Mouse (Mus musculus): ENCODE measurements around the gene Appl1. TPM values are rescaled to one million over a fixed set of nuclear protein-coding genes. Genes with fewer than 3 reads are reported as not detected.
"Not testable (repeated sequence)": the region's sequence is repeated elsewhere in the genome, so short reads cannot be mapped to it uniquely, and the experiment has no call there.

Appl1 gene
- polyA plus RNA-seq, 1 experiment from 2014 or later = 51.3 TPM

DNA sequence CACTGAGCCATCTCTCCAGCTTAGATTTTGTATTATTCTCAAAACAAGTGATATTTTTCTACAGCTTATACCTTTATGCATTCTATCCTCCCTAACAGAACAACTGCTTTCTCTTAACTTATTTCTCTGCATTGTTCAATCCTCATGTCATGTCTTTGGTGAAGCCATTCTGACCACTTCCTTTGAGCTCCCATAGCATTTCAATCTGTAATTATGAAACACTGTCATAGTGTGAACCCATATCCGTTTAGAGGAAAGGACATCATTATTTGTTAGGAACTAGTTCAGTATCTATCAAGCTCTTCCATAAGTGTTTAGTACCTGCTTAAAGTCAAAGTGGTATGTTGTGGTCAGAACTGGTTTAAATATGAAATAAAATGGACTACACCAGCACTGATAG is 10.5 kb downstream of the Appl1 start:
- H3K4me2 ChIP-seq (replicated peaks) = no peak overlapping the region
- H3K9ac ChIP-seq = no peak overlapping the region
- WGBS = 83% methylated on average over 1 of the region's 1 CpGs
- H3K27me3 ChIP-seq = no peaks in the 10 kb centered on the region
- no peak overlapping the region for H3K27ac ChIP-seq
- H3K4me1 ChIP-seq = no peaks in the 10 kb centered on the region
- H3K36me3 ChIP-seq = peaks cover 17% of the 10 kb centered on the region; the same call in 1 of the 2 replicates
- H3K4me3 ChIP-seq = no peak overlapping the region
- no peak for ATAC-seq (ENCODE audit: insufficient number of reproducible peaks, insufficient read depth, low FRiP score, low TSS enrichment)
- no peaks in the 10 kb centered on the region for H3K9me3 ChIP-seq

- peaks cover 18% of the 10 kb centered on the region; the same call in 1 of the 2 replicates for H3K36me3 ChIP-seq
- ATAC-seq (ENCODE audit: insufficient number of reproducible peaks, insufficient read depth, low FRiP score, low TSS enrichment); H3K4me1 ChIP-seq; H3K27ac ChIP-seq; H3K4me2 ChIP-seq (replicated peaks); H3K9me3 ChIP-seq; H3K4me3 ChIP-seq; H3K9ac ChIP-seq; H3K27me3 ChIP-seq: not testable (repeated sequence)
- WGBS = 90% methylated on average over 2 of the region's 2 CpGs
Measured at GRCm38 (mm10) chr14:26956139-26956538, 14.9 kb downstream of the Appl1 start.

- H3K27ac ChIP-seq = no peak overlapping the region
- 93% methylated on average over 4 of the region's 4 CpGs for WGBS
- H3K9me3 ChIP-seq = no peaks in the 10 kb centered on the region
- no peak overlapping the region for H3K4me3 ChIP-seq
- H3K4me2 ChIP-seq (replicated peaks) = no peak overlapping the region
- no peak overlapping the region for H3K9ac ChIP-seq
- ATAC-seq (ENCODE audit: insufficient number of reproducible peaks, insufficient read depth, low FRiP score, low TSS enrichment) = no peak
- H3K36me3 ChIP-seq = peaks cover 23% of the 10 kb centered on the region; the same call in 1 of the 2 replicates
- H3K4me1 ChIP-seq = no peaks in the 10 kb centered on the region
- no peaks in the 10 kb centered on the region for H3K27me3 ChIP-seq
Measured at GRCm38 (mm10) chr14:26935558-26935957, 35.5 kb downstream of the Appl1 start.

GRCm38 (mm10) chr14:26934891-26935290 is 36.1 kb downstream of the Appl1 start:
- no peak for ATAC-seq (ENCODE audit: insufficient number of reproducible peaks, insufficient read depth, low FRiP score, low TSS enrichment)
- Histone ChIP-seq H3K36me3 (peaks cover 24% of the 10 kb centered on the region; the same call in 1 of the 2 replicates), H3K4me1 (no peaks in the 10 kb centered on the region), H3K9me3 (no peaks in the 10 kb centered on the region), H3K4me2 (replicated peaks) (no peak overlapping the region), H3K27me3 (no peaks in the 10 kb centered on the region), H3K27ac (no peak overlapping the region), H3K4me3 (no peak overlapping the region), H3K9ac (no peak overlapping the region)
- 86% methylated on average over 3 of the region's 3 CpGs for WGBS

- WGBS = 93% methylated on average over 5 of the region's 5 CpGs
- Histone ChIP-seq H3K4me1 (no peaks in the 10 kb centered on the region), H3K27ac (no peak overlapping the region), H3K9ac (no peak overlapping the region), H3K9me3 (no peaks in the 10 kb centered on the region), H3K4me3 (no peak overlapping the region), H3K4me2 (replicated peaks) (no peak overlapping the region), H3K27me3 (no peaks in the 10 kb centered on the region), H3K36me3 (peaks cover 46% of the 10 kb centered on the region)
- no peak for ATAC-seq (ENCODE audit: insufficient number of reproducible peaks, insufficient read depth, low FRiP score, low TSS enrichment)
Measured at GRCm38 (mm10) chr14:26923702-26924421, 47.2 kb downstream of the Appl1 start.

- ATAC-seq (ENCODE audit: insufficient number of reproducible peaks, insufficient read depth, low FRiP score, low TSS enrichment) = no peak
- WGBS = 93% methylated on average over 3 of the region's 3 CpGs
- Histone ChIP-seq H3K9me3 (no peaks in the 10 kb centered on the region), H3K27me3 (no peaks in the 10 kb centered on the region), H3K4me2 (replicated peaks) (no peak overlapping the region), H3K9ac (no peak overlapping the region), H3K27ac (no peak overlapping the region), H3K4me1 (no peaks in the 10 kb centered on the region), H3K36me3 (peaks cover 26% of the 10 kb centered on the region), H3K4me3 (no peak overlapping the region)
Measured at GRCm38 (mm10) chr14:26919310-26919709, 51.7 kb downstream of the Appl1 start.

DNA sequence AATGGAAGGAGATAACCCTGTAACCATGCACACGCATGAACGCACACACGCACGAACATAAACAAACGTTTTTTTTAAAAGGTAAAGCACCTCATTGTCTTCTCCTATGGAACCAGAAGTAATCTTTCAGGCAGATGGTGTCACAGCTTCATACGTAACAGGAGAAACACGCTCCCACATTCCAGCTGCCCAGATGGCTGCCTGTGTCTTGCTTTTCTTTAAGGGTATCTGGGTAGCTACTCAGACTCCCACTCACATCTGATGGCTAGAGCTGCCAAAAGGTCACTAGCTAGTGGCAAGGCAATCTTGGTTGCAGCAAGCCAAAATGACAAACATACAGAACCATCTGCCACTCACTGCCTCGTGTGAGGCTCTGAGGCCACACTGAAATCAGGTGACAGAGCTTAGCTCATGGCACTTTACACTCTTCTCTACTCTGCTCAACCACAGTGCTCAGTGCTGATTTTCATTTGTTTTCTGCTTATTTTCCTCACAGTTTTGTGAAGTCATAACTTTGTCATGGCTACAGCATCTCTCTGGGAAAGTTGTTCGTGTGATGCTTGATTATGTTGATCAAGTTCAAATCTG is 57.3 kb downstream of the Appl1 start:
- H3K4me3 ChIP-seq = no peak overlapping the region
- WGBS = 74% methylated on average over 9 of the region's 9 CpGs

GRCm38 (mm10) chr14:26911826-26912225 is 59.2 kb downstream of the Appl1 start:
- Histone ChIP-seq H3K4me3 (no peak overlapping the region), H3K27ac (no peak overlapping the region), H3K4me1 (no peaks in the 10 kb centered on the region; the same call in 1 of the 2 replicates), H3K9ac (no peak overlapping the region), H3K4me2 (replicated peaks) (no peak overlapping the region), H3K9me3 (no peaks in the 10 kb centered on the region), H3K27me3 (no peaks in the 10 kb centered on the region), H3K36me3 (no peaks in the 10 kb centered on the region)
- WGBS = 88% methylated on average over 13 of the region's 13 CpGs
- ATAC-seq (ENCODE audit: insufficient number of reproducible peaks, insufficient read depth, low FRiP score, low TSS enrichment) = no peak

More for the DNA sequence above, 57.3 kb downstream of the Appl1 start:
- Histone ChIP-seq H3K9ac (no peak overlapping the region), H3K36me3 (0 out of 2 replicates have a peak, but pooled peaks cover 4% of the 10 kb centered on the region), H3K9me3 (no peaks in the 10 kb centered on the region), H3K27ac (no peak overlapping the region), H3K4me1 (no peaks in the 10 kb centered on the region; the same call in 1 of the 2 replicates), H3K27me3 (no peaks in the 10 kb centered on the region), H3K4me2 (replicated peaks) (no peak overlapping the region)
- no peak for ATAC-seq (ENCODE audit: insufficient number of reproducible peaks, insufficient read depth, low FRiP score, low TSS enrichment)

GRCm38 (mm10) chr14:26911201-26911600 is 59.8 kb downstream of the Appl1 start:
- no peak for ATAC-seq (ENCODE audit: insufficient number of reproducible peaks, insufficient read depth, low FRiP score, low TSS enrichment)
- Histone ChIP-seq H3K36me3 (no peaks in the 10 kb centered on the region), H3K4me3 (no peak overlapping the region), H3K9ac (no peak overlapping the region), H3K4me1 (no peaks in the 10 kb centered on the region; the same call in 1 of the 2 replicates), H3K27ac (no peak overlapping the region), H3K9me3 (no peaks in the 10 kb centered on the region), H3K4me2 (replicated peaks) (no peak overlapping the region), H3K27me3 (no peaks in the 10 kb centered on the region)
- WGBS = 67% methylated on average over 6 of the region's 6 CpGs

DNA sequence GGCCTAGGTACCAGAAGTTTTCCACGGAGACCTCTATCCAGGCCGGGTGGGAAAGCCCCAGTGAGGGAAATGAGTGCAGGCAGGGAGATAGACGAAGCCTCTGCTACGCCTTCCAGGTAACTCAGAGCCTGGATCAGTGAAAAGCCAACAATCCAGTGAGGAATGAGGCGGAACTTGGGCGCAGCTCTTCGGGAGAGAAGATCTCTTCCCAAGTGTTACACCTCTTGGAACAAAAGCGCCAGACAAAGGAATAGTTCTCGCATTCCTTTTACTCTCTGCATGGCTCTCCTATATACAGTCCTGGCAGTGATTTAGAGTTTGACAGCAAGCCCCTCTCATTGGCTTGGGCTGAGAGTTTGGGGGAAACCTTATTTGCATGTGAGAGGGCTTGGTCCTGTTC is 60.6 kb downstream of the Appl1 start:
- H3K9ac ChIP-seq; H3K36me3 ChIP-seq; H3K4me3 ChIP-seq; H3K4me2 ChIP-seq (replicated peaks); H3K9me3 ChIP-seq; ATAC-seq (ENCODE audit: insufficient number of reproducible peaks, insufficient read depth, low FRiP score, low TSS enrichment); H3K27me3 ChIP-seq; H3K27ac ChIP-seq; H3K4me1 ChIP-seq: not testable (repeated sequence)
- WGBS = 56% methylated on average over 9 of the region's 9 CpGs

DNA sequence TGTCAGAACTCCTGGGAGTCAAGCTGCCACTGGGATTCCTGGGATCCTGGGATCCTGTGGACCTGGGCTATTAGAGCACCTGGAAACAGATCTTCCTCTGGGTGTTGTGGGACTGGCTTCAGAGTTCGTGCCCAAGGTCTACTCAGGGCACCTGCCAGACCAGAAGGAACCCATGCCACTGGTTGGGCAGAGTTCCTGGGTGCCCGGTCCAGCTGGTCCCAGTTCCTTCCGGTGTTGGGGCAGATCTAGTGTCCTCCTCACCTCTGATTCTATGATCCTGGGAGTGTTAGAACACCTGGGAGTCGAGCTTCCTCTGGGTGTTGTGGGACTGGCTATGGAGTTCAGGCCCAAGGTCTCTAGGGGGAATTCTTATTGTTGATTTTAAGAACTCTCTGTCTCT is 63.6 kb downstream of the Appl1 start:
- H3K27ac ChIP-seq = no peak overlapping the region
- no peaks in the 10 kb centered on the region for H3K9me3 ChIP-seq
- H3K27me3 ChIP-seq = no peaks in the 10 kb centered on the region
- no peak overlapping the region for H3K4me2 ChIP-seq (replicated peaks)
- no peak for ATAC-seq (ENCODE audit: insufficient number of reproducible peaks, insufficient read depth, low FRiP score, low TSS enrichment)
- no peak overlapping the region for H3K4me3 ChIP-seq
- no peaks in the 10 kb centered on the region for H3K4me1 ChIP-seq
- no peaks in the 10 kb centered on the region for H3K36me3 ChIP-seq
- H3K9ac ChIP-seq = no peak overlapping the region
- WGBS = 84% methylated on average over 4 of the region's 4 CpGs

GRCm38 (mm10) chr14:26900893-26901292 is 70.1 kb downstream of the Appl1 start:
- H3K4me2 ChIP-seq (replicated peaks) = no peak overlapping the region
- no peak overlapping the region for H3K9ac ChIP-seq
- H3K36me3 ChIP-seq = no peaks in the 10 kb centered on the region
- no peaks in the 10 kb centered on the region for H3K9me3 ChIP-seq
- no peaks in the 10 kb centered on the region for H3K4me1 ChIP-seq
- H3K27ac ChIP-seq = no peak overlapping the region
- 80% methylated on average over 12 of the region's 12 CpGs for WGBS
- no peak overlapping the region for H3K4me3 ChIP-seq
- no peaks in the 10 kb centered on the region for H3K27me3 ChIP-seq
- ATAC-seq (ENCODE audit: insufficient number of reproducible peaks, insufficient read depth, low FRiP score, low TSS enrichment) = no peak
